Mouse (Mus musculus) limb, embryonic 15.5 days (tissue): ENCODE results near the gene Slc6a12. TPM values are rescaled to one million over a fixed set of nuclear protein-coding genes. Genes with fewer than 3 reads are reported as not detected.
A peak's percentile ranks its signal among the peaks of the same experiment; 100 is the strongest.

Source experiments
- ATAC-seq: fragments of 200-750 bp; cut with Nextera tagmentation; 2 replicates; pipeline ENCODE4 v1.8.0; 2017; ENCODE audit warnings: low read depth, moderate TSS enrichment; ENCODE audit not compliant: insufficient number of reproducible peaks, low FRiP score, low TSS enrichment
- H3K27ac ChIP-seq: fragments of 300-500 bp; sonication (generic); 2 replicates; pipeline ENCODE4 v1.5.1; 2015; ENCODE audit warnings: moderate library complexity, mild to moderate bottlenecking, inconsistent platforms
- H3K27me3 ChIP-seq: fragments of 300-500 bp; sonication (generic); 2 replicates; pipeline ENCODE4 v1.6.1; 2015; ENCODE audit warnings: inconsistent platforms
- H3K36me3 ChIP-seq: fragments of 300-500 bp; sonication (generic); 2 replicates; pipeline ENCODE4 v1.6.1; 2015; ENCODE audit warnings: inconsistent platforms
- H3K4me1 ChIP-seq: fragments of 300-500 bp; sonication (generic); 2 replicates; pipeline ENCODE4 v1.6.1; 2015; ENCODE audit warnings: inconsistent platforms
- H3K4me2 ChIP-seq: fragments of 300-500 bp; sonication (generic); 2 replicates; pipeline ENCODE4 v1.6.1; 2015; ENCODE audit warnings: mild to moderate bottlenecking, inconsistent platforms
- H3K4me3 ChIP-seq: fragments of 300-500 bp; sonication (generic); 2 replicates; pipeline ENCODE4 v1.5.1; 2015; ENCODE audit warnings: mild to moderate bottlenecking, inconsistent platforms
- H3K9ac ChIP-seq: fragments of 300-500 bp; sonication (generic); 2 replicates; pipeline ENCODE4 v1.6.1; 2015; ENCODE audit warnings: inconsistent platforms
- H3K9me3 ChIP-seq: fragments of 300-500 bp; sonication (generic); 2 replicates; pipeline ENCODE4 v1.6.1; 2016; ENCODE audit warnings: inconsistent platforms
- WGBS: fragments of 180-500 bp; shearing (Covaris S2); methylation state at CpG from one replicate; pipeline ENCODE4 v1.1.7; 2015; 5-methylcytosine and 5-hydroxymethylcytosine counted together
- polyA plus RNA-seq: library from polyadenylated mRNA; unstranded; fragments of >200 nt; fragmentation: Nextera tagmentation; extraction: Ambion mirVana; gene quantifications from 2 replicates; pipeline ENCODE4 v1.2.1, GENCODE M21; 2015

The Slc6a12 gene
- polyA plus RNA-seq, 1 experiment from 2014 or later = 0.28 TPM

- Histone ChIP-seq H3K9ac (no peak overlapping the region), H3K4me3 (no peak overlapping the region), H3K4me1 (0 out of 2 replicates have a peak, but pooled peaks cover 7% of the 10 kb centered on the region), H3K27ac (no peak overlapping the region), H3K36me3 (no peaks in the 10 kb centered on the region), H3K4me2 (no peak overlapping the region), H3K9me3 (no peaks in the 10 kb centered on the region), H3K27me3 (peaks cover 4% of the 10 kb centered on the region; the same call in 1 of the 2 replicates)
- ATAC-seq = no peak
- 46% methylated on average over 10 of the region's 10 CpGs for WGBS
Observed at GRCm38 (mm10) chr6:121382071-121382470, 39.2 kb downstream of the Slc6a12 start.

- H3K27ac ChIP-seq = no peak overlapping the region
- no peaks in the 10 kb centered on the region for H3K9me3 ChIP-seq
- H3K9ac ChIP-seq = no peak overlapping the region
- H3K36me3 ChIP-seq = no peaks in the 10 kb centered on the region
- ATAC-seq = no peak
- 0 out of 2 replicates have a peak, but pooled peaks cover 7% of the 10 kb centered on the region for H3K4me1 ChIP-seq
- 85% methylated on average over 3 of the region's 3 CpGs for WGBS
- H3K4me3 ChIP-seq = no peak overlapping the region
- peaks cover 4% of the 10 kb centered on the region; the same call in 1 of the 2 replicates for H3K27me3 ChIP-seq
- no peak overlapping the region for H3K4me2 ChIP-seq
Observed at GRCm38 (mm10) chr6:121385397-121385796, 42.5 kb downstream of the Slc6a12 start.

GRCm38 (mm10) chr6:121392610-121393252, 49.9 kb downstream of the Slc6a12 start:
- Histone ChIP-seq H3K4me2 (no peak overlapping the region), H3K4me3 (no peak overlapping the region), H3K4me1 (no peaks in the 10 kb centered on the region), H3K36me3 (no peaks in the 10 kb centered on the region), H3K9me3 (no peaks in the 10 kb centered on the region), H3K27me3 (no peaks in the 10 kb centered on the region), H3K27ac (no peak overlapping the region), H3K9ac (no peak overlapping the region)
- 84% methylated on average over 4 of the region's 4 CpGs for WGBS
- ATAC-seq = no peak

GRCm38 (mm10) chr6:121401140-121401539, 58.3 kb downstream of the Slc6a12 start:
- Histone ChIP-seq H3K4me3 (no peak overlapping the region), H3K27ac (no peak overlapping the region), H3K9me3 (no peaks in the 10 kb centered on the region), H3K4me2 (no peak overlapping the region), H3K36me3 (no peaks in the 10 kb centered on the region), H3K9ac (no peak overlapping the region), H3K4me1 (no peaks in the 10 kb centered on the region), H3K27me3 (no peaks in the 10 kb centered on the region)
- 89% methylated on average over 6 of the region's 6 CpGs for WGBS
- ATAC-seq = no peak

GRCm38 (mm10) chr6:121401826-121402660, 59.2 kb downstream of the Slc6a12 start:
- WGBS = 82% methylated on average over 14 of the region's 14 CpGs
- H3K36me3 ChIP-seq = no peaks in the 10 kb centered on the region
- no peak for ATAC-seq
- no peak overlapping the region for H3K4me3 ChIP-seq
- no peak overlapping the region for H3K4me2 ChIP-seq
- no peak overlapping the region for H3K27ac ChIP-seq
- H3K9me3 ChIP-seq = no peaks in the 10 kb centered on the region
- no peaks in the 10 kb centered on the region for H3K27me3 ChIP-seq
- H3K9ac ChIP-seq = no peak overlapping the region
- H3K4me1 ChIP-seq = no peaks in the 10 kb centered on the region

GRCm38 (mm10) chr6:121402661-121403244, 59.9 kb downstream of the Slc6a12 start:
- no peak for ATAC-seq

GRCm38 (mm10) chr6:121405311-121405710, 62.4 kb downstream of the Slc6a12 start:
- no peaks in the 10 kb centered on the region; the same call in 1 of the 2 replicates for H3K4me1 ChIP-seq
- H3K36me3 ChIP-seq = no peaks in the 10 kb centered on the region
- peaks cover 11% of the 10 kb centered on the region; the same call in 1 of the 2 replicates for H3K27me3 ChIP-seq
- 91% methylated on average over 8 of the region's 8 CpGs for WGBS
- no peaks in the 10 kb centered on the region for H3K9me3 ChIP-seq
- no peak overlapping the region for H3K4me2 ChIP-seq
- no peak overlapping the region for H3K9ac ChIP-seq
- no peak for ATAC-seq
- H3K27ac ChIP-seq = no peak overlapping the region
- no peak overlapping the region for H3K4me3 ChIP-seq

More at GRCm38 (mm10) chr6:121402661-121403244, 59.9 kb downstream of the Slc6a12 start:
- Histone ChIP-seq H3K27me3 (no peaks in the 10 kb centered on the region), H3K4me3 (no peak overlapping the region), H3K9ac (no peak overlapping the region), H3K36me3 (no peaks in the 10 kb centered on the region), H3K9me3 (no peaks in the 10 kb centered on the region), H3K4me1 (no peaks in the 10 kb centered on the region; the same call in 1 of the 2 replicates), H3K4me2 (no peak overlapping the region), H3K27ac (no peak overlapping the region)
- 78% methylated on average over 8 of the region's 8 CpGs for WGBS

- H3K4me2 ChIP-seq = no peak overlapping the region
- no peak for ATAC-seq
- peaks cover 2% of the 10 kb centered on the region for H3K4me1 ChIP-seq
- no peak overlapping the region for H3K27ac ChIP-seq
- no peaks in the 10 kb centered on the region for H3K9me3 ChIP-seq
- H3K27me3 ChIP-seq = peaks cover 33% of the 10 kb centered on the region
- no peak overlapping the region for H3K9ac ChIP-seq
- 29% methylated on average over 5 of the region's 5 CpGs for WGBS
- H3K4me3 ChIP-seq = no peak overlapping the region
- H3K36me3 ChIP-seq = no peaks in the 10 kb centered on the region
Observed at GRCm38 (mm10) chr6:121407571-121408011, 64.7 kb downstream of the Slc6a12 start.

GRCm38 (mm10) chr6:121412558-121413297, 69.9 kb downstream of the Slc6a12 start:
- ATAC-seq = no peak
- H3K27ac ChIP-seq = no peak overlapping the region
- peak overlapping the region; percentile 25 for H3K4me3 ChIP-seq
- peaks cover 61% of the 10 kb centered on the region for H3K27me3 ChIP-seq
- H3K36me3 ChIP-seq = no peaks in the 10 kb centered on the region
- no peaks in the 10 kb centered on the region for H3K9me3 ChIP-seq
- no peak overlapping the region for H3K9ac ChIP-seq
- WGBS = 2% methylated on average over 44 of the region's 46 CpGs
- H3K4me1 ChIP-seq = peaks cover 9% of the 10 kb centered on the region; the same call in 1 of the 2 replicates
- H3K4me2 ChIP-seq = peak overlapping the region; percentile 33
